Mouse (Mus musculus) bone marrow macrophage, adult 2 months (primary cell): ENCODE results near the gene Hyal3.

Experiments used
- CTCF ChIP-seq: IDR thresholded peaks from 2 replicates; pipeline ENCODE4 v1.5.1; 2012; ENCODE audit warnings: low read depth, mild to moderate bottlenecking, low read length, moderate library complexity
- POLR2A ChIP-seq: IDR thresholded peaks from 2 replicates; pipeline ENCODE4 v1.6.1; 2012; ENCODE audit warnings: mild to moderate bottlenecking, low read depth, low read length, borderline replicate concordance

- no peak for TF ChIP-seq POLR2A
- no peak for TF ChIP-seq CTCF
These were observed 46.0 kb upstream of the Hyal3 start for GRCm38 (mm10) chr9:107534408-107535202.
